Mouse (Mus musculus): ENCODE measurements at regions not wholly inside any gene's neighbourhood (a gene's known extent, or its start where the extent isn't known, plus 50 kb on each side); places are given as distances from the start of the nearest gene placed in this dataset.

DNA sequence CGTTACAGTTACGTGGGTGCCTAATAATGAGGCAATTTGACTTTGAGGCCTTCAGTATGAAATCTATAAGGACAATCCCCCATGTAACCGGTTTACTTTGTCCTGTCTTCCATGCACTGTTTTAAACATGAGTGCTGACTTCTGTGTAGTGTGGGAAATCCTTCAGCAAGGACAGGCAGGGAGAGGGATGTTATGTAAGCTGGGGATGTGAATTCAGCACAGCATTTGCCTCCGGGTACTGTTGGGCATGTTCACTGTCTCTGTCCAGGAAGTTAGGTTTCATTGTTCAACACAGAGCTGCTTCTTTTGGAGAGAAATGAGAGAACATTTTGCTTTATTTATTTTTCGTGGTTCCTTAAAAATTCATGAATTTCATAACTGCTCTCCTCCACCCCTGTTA is 322.7 kb downstream of the Rnf144a start:
- no peak overlapping the region for H3K4me2 ChIP-seq
- no peaks in the 10 kb centered on the region for H3K36me3 ChIP-seq
- H3K4me3 ChIP-seq (replicated peaks) = no peak overlapping the region
- 52% methylated on average over 5 of the region's 5 CpGs for WGBS
- no peak overlapping the region for H3K27ac ChIP-seq
- no peak for ATAC-seq (ENCODE audit: insufficient read depth, low FRiP score, low read depth)
- H3K9ac ChIP-seq = no peak overlapping the region
- H3K4me1 ChIP-seq = no peaks in the 10 kb centered on the region
- H3K9me3 ChIP-seq = no peaks in the 10 kb centered on the region
- no peaks in the 10 kb centered on the region for H3K27me3 ChIP-seq (replicated peaks)

- 68% methylated on average over 3 of the region's 3 CpGs for WGBS
- Histone ChIP-seq H3K4me3 (replicated peaks) (no peak overlapping the region), H3K27ac (no peak overlapping the region), H3K4me1 (no peaks in the 10 kb centered on the region), H3K9ac (no peak overlapping the region), H3K4me2 (no peak overlapping the region), H3K27me3 (replicated peaks) (no peaks in the 10 kb centered on the region), H3K9me3 (no peaks in the 10 kb centered on the region), H3K36me3 (no peaks in the 10 kb centered on the region)
- ATAC-seq (ENCODE audit: insufficient read depth, low FRiP score, low read depth) = no peak
These were observed 323.2 kb downstream of the Rnf144a start for GRCm38 (mm10) chr12:26091865-26092264.

- ATAC-seq (ENCODE audit: insufficient read depth, low FRiP score, low read depth) = no peak
- Histone ChIP-seq H3K36me3 (no peaks in the 10 kb centered on the region), H3K9me3 (no peaks in the 10 kb centered on the region), H3K4me1 (no peaks in the 10 kb centered on the region), H3K27me3 (replicated peaks) (no peaks in the 10 kb centered on the region), H3K9ac (no peak overlapping the region), H3K27ac (no peak overlapping the region), H3K4me2 (no peak overlapping the region), H3K4me3 (replicated peaks) (no peak overlapping the region)
- 70% methylated on average over 3 of the region's 3 CpGs for WGBS
These were observed 326.7 kb downstream of the Rnf144a start for GRCm38 (mm10) chr12:26088389-26088788.

GRCm38 (mm10) chr12:26086923-26087322 is 328.1 kb downstream of the Rnf144a start:
- WGBS = 81% methylated on average over 4 of the region's 4 CpGs
- H3K36me3 ChIP-seq = no peaks in the 10 kb centered on the region
- H3K4me3 ChIP-seq (replicated peaks) = no peak overlapping the region

GRCm38 (mm10) chr12:26086414-26086813 is 328.6 kb downstream of the Rnf144a start:
- Histone ChIP-seq H3K36me3 (no peaks in the 10 kb centered on the region), H3K9ac (no peak overlapping the region), H3K27me3 (replicated peaks) (no peaks in the 10 kb centered on the region), H3K27ac (no peak overlapping the region), H3K9me3 (no peaks in the 10 kb centered on the region), H3K4me1 (no peaks in the 10 kb centered on the region), H3K4me2 (no peak overlapping the region), H3K4me3 (replicated peaks) (no peak overlapping the region)
- ATAC-seq (ENCODE audit: insufficient read depth, low FRiP score, low read depth) = no peak
- WGBS = 70% methylated on average over 3 of the region's 3 CpGs

More at GRCm38 (mm10) chr12:26086923-26087322, 328.1 kb downstream of the Rnf144a start:
- ATAC-seq (ENCODE audit: insufficient read depth, low FRiP score, low read depth) = no peak
- no peaks in the 10 kb centered on the region for H3K9me3 ChIP-seq
- H3K27ac ChIP-seq = no peak overlapping the region
- H3K4me2 ChIP-seq = no peak overlapping the region
- no peaks in the 10 kb centered on the region for H3K4me1 ChIP-seq
- H3K9ac ChIP-seq = no peak overlapping the region
- H3K27me3 ChIP-seq (replicated peaks) = no peaks in the 10 kb centered on the region

- Histone ChIP-seq H3K4me3 (replicated peaks) (no peak overlapping the region), H3K27me3 (replicated peaks) (no peaks in the 10 kb centered on the region), H3K36me3 (no peaks in the 10 kb centered on the region), H3K27ac (no peak overlapping the region), H3K9me3 (no peaks in the 10 kb centered on the region), H3K4me1 (0 out of 2 replicates have a peak, but pooled peaks cover 4% of the 10 kb centered on the region), H3K9ac (no peak overlapping the region), H3K4me2 (no peak overlapping the region)
- ATAC-seq (ENCODE audit: insufficient read depth, low FRiP score, low read depth) = no peak
- 71% methylated on average over 4 of the region's 4 CpGs for WGBS
These were observed 335.9 kb downstream of the Rnf144a start for GRCm38 (mm10) chr12:26079061-26079625.

GRCm38 (mm10) chr12:26075638-26076254 is 339.3 kb downstream of the Rnf144a start:
- ATAC-seq (ENCODE audit: insufficient read depth, low FRiP score, low read depth) = no peak; the same call in 1 of the 2 replicates
- no peak overlapping the region for H3K27ac ChIP-seq
- no peaks in the 10 kb centered on the region for H3K36me3 ChIP-seq
- H3K9me3 ChIP-seq = no peaks in the 10 kb centered on the region
- H3K4me1 ChIP-seq = 0 out of 2 replicates have a peak, but pooled peaks cover 4% of the 10 kb centered on the region
- no peak overlapping the region for H3K4me2 ChIP-seq
- H3K4me3 ChIP-seq (replicated peaks) = no peak overlapping the region
- no peaks in the 10 kb centered on the region for H3K27me3 ChIP-seq (replicated peaks)
- no peak overlapping the region for H3K9ac ChIP-seq
- 19% methylated on average over 9 of the region's 9 CpGs for WGBS

- no peaks in the 10 kb centered on the region for H3K36me3 ChIP-seq
- ATAC-seq (ENCODE audit: insufficient read depth, low FRiP score, low read depth) = no peak
- WGBS = 73% methylated on average over 7 of the region's 7 CpGs
These were observed 342.9 kb downstream of the Rnf144a start for GRCm38 (mm10) chr12:26072180-26072579.

DNA sequence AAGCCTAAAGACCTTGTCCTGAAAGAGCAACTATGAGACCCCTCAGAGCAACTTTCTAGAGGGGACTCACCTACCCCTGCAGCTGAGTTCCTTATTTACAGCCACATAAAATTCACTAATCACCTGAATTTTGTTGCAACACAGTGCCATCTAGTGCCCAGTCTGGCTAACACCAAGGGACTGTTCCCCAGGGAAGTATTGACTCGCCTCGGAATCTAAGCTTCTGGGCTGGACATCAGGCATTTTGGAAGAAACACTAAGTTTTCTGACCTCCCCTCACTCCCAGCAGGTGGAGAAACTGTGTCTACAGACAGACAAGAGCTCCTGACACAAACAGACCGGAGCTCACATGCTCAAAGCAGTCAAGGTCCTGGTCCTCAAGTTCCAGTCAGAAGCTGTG is 343.4 kb downstream of the Rnf144a start:
- Histone ChIP-seq H3K27ac (no peak overlapping the region), H3K9ac (no peak overlapping the region), H3K36me3 (no peaks in the 10 kb centered on the region), H3K9me3 (no peaks in the 10 kb centered on the region), H3K4me2 (no peak overlapping the region), H3K4me1 (peaks cover 14% of the 10 kb centered on the region; the same call in 1 of the 2 replicates), H3K4me3 (replicated peaks) (no peak overlapping the region), H3K27me3 (replicated peaks) (no peaks in the 10 kb centered on the region)
- WGBS = 6% methylated on average over 3 of the region's 3 CpGs
- no peak for ATAC-seq (ENCODE audit: insufficient read depth, low FRiP score, low read depth)

More at GRCm38 (mm10) chr12:26072180-26072579, 342.9 kb downstream of the Rnf144a start:
- Histone ChIP-seq H3K27ac (no peak overlapping the region), H3K4me3 (replicated peaks) (no peak overlapping the region), H3K27me3 (replicated peaks) (no peaks in the 10 kb centered on the region), H3K9me3 (no peaks in the 10 kb centered on the region), H3K4me1 (peaks cover 14% of the 10 kb centered on the region; the same call in 1 of the 2 replicates), H3K9ac (no peak overlapping the region), H3K4me2 (no peak overlapping the region)

- no peak overlapping the region for H3K4me3 ChIP-seq (replicated peaks)
- no peak for ATAC-seq (ENCODE audit: insufficient read depth, low FRiP score, low read depth)
- no peak overlapping the region for H3K9ac ChIP-seq
- peak overlapping the region; percentile 45 for H3K4me2 ChIP-seq
- H3K4me1 ChIP-seq = peaks cover 10% of the 10 kb centered on the region; the same call in 1 of the 2 replicates
- no peaks in the 10 kb centered on the region for H3K9me3 ChIP-seq
- no peaks in the 10 kb centered on the region for H3K27me3 ChIP-seq (replicated peaks)
- H3K36me3 ChIP-seq = no peaks in the 10 kb centered on the region
- WGBS = 34% methylated on average over 4 of the region's 4 CpGs
- no peak overlapping the region for H3K27ac ChIP-seq
These were observed 346.4 kb downstream of the Rnf144a start for GRCm38 (mm10) chr12:26068685-26069008.

DNA sequence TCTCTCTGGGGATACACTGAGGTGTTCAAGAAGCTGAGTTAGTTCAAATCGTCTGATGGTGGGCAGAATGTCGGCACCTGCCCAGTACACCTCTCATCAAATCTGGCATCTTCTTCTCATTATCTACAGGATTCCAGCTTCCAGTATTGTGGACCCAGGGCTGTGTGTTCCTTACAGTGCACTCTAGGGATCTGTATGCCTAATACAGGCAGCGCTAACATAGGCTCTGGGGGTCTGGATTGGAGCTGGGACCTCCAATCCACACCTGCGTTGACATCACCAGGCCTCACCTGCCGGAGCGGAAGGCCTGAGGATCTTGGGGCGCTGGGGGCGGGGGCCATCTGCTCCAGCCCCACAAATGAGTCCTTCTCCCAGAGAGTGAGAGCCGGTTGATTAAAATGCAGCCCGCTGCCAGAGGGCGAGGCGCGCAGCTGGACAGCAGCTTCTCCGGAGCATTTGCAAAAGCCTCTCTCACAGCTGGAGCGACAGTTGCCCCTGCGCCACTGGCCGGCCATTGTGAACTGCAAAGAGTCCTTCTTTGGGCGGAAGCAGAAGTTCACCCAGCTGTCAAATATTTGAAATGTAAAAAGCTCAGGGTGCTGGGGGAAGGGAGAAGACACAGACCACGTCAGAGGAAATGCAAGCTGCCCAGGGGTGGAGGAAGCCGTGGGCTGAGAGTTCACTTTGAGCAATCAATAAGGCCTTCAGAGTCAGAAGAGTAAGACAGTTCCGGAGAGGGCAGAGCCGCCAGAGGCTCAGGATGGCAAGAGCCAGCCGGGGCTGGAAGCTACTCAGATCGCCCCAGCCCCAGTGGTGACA is 347.0 kb downstream of the Rnf144a start:
- 9% methylated on average over 24 of the region's 24 CpGs for WGBS
- H3K4me2 ChIP-seq = peak overlapping the region; percentile 45
- H3K9ac ChIP-seq = 0 out of 2 replicates have a peak overlapping the region, but pooled peaks have one; percentile 9
- H3K4me1 ChIP-seq = peaks cover 10% of the 10 kb centered on the region; the same call in 1 of the 2 replicates
- no peaks in the 10 kb centered on the region for H3K27me3 ChIP-seq (replicated peaks)
- H3K4me3 ChIP-seq (replicated peaks) = peak overlapping the region; percentile 17
- H3K36me3 ChIP-seq = no peaks in the 10 kb centered on the region
- ATAC-seq (ENCODE audit: insufficient read depth, low FRiP score, low read depth) = no peak
- no peaks in the 10 kb centered on the region for H3K9me3 ChIP-seq
- no peak overlapping the region for H3K27ac ChIP-seq

- Histone ChIP-seq H3K4me3 (replicated peaks) (no peak overlapping the region), H3K4me2 (no peak overlapping the region), H3K27ac (no peak overlapping the region), H3K9me3 (no peaks in the 10 kb centered on the region), H3K9ac (no peak overlapping the region), H3K4me1 (no peaks in the 10 kb centered on the region), H3K36me3 (no peaks in the 10 kb centered on the region), H3K27me3 (replicated peaks) (no peaks in the 10 kb centered on the region)
- no peak; the same call in 1 of the 2 replicates for ATAC-seq (ENCODE audit: insufficient read depth, low FRiP score, low read depth)
- 36% methylated on average over 3 of the region's 3 CpGs for WGBS
These were observed 354.7 kb downstream of the Rnf144a start for GRCm38 (mm10) chr12:26060378-26060777.
